Mouse (Mus musculus): ENCODE results near the gene Insm2. TPM values are rescaled to one million over a fixed set of nuclear protein-coding genes. Genes with fewer than 3 reads are reported as not detected.
"Not testable (repeated sequence)": the region's sequence is repeated elsewhere in the genome, so short reads cannot be mapped to it uniquely, and the experiment has no call there.

The Insm2 gene
- polyA plus RNA-seq, 1 experiment from 2014 or later: 1.8 TPM

DNA sequence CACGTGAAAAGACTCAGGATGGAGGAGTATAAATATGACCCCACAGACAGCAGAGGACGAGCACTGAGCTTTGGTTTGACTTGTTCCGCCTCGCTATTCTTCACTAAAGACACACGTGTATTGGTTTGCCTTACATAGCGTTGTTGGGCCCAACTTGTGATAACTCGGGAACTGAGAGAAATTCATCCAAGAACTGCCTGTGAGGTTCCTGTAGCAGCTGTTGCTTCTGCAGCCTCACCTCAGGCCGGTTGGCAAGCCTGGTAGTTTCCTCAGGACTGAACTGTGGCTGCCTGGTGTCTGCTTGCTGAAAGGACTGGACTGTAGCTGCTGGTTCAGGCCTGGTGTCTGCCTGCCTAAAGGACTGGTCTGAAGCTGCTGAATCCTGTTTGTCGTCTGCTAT is 28.6 kb upstream of the Insm2 start:
- no peak for ATAC-seq (ENCODE audit: low FRiP score)
- H3K36me3 ChIP-seq: no peaks in the 10 kb centered on the region
- no peak overlapping the region for H3K27ac ChIP-seq
- H3K4me1 ChIP-seq: peaks cover 6% of the 10 kb centered on the region; the same call in 1 of the 2 replicates
- H3K4me2 ChIP-seq (replicated peaks): no peak overlapping the region
- no peak overlapping the region for H3K9ac ChIP-seq
- 89% methylated on average over 9 of the region's 9 CpGs for WGBS
- no peaks in the 10 kb centered on the region for H3K27me3 ChIP-seq
- no peaks in the 10 kb centered on the region for H3K9me3 ChIP-seq (replicated peaks)
- H3K4me3 ChIP-seq: no peak overlapping the region

DNA sequence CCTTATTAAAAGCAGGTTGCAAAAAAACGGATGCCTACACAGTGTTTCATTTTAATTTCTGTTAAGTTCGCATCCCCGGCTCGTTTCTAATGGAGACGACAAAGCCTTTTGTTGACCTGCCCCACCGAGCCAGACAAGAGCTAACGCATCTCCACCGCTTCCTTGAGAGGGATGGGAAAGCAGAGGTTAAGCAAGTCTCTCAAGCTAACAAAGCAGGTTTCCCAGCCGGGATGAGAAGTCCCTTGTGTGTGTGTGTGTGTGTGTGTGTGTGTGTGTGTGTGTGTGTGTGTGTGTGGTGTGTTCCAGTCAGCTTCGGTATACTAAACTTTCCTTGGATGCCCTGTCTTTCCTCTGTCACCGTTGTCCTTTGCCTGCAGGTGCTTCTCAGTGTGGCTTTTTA is 28.0 kb upstream of the Insm2 start:
- H3K4me2 ChIP-seq (replicated peaks): no peak overlapping the region
- no peaks in the 10 kb centered on the region for H3K36me3 ChIP-seq
- peaks cover 6% of the 10 kb centered on the region; the same call in 1 of the 2 replicates for H3K4me1 ChIP-seq
- no peak overlapping the region for H3K27ac ChIP-seq
- no peaks in the 10 kb centered on the region for H3K9me3 ChIP-seq (replicated peaks)
- 74% methylated on average over 11 of the region's 11 CpGs for WGBS
- H3K9ac ChIP-seq: no peak overlapping the region
- no peak for ATAC-seq (ENCODE audit: low FRiP score)
- H3K27me3 ChIP-seq: no peaks in the 10 kb centered on the region
- H3K4me3 ChIP-seq: no peak overlapping the region

DNA sequence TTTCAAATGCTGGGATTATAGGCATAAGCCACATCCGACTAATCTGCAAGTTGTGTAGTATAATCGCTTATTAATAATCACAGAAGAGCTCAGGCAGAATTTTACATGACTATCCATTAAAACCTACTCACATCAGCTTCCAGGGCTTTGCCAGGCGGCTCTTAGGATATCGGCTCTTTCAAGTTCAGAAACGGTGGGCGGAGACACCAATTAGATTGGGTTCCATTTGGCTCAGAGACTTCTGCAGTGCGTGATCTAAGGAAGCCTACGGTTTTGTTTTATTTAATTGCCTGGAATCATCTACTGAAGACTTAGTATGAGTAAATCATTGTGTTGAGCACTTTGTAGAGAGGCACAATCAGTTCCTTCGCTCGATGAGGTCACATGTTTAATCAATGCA is 27.6 kb upstream of the Insm2 start:
- H3K27ac ChIP-seq: no peak overlapping the region
- WGBS: 89% methylated on average over 10 of the region's 10 CpGs
- H3K4me1 ChIP-seq: peaks cover 6% of the 10 kb centered on the region; the same call in 1 of the 2 replicates
- no peaks in the 10 kb centered on the region for H3K27me3 ChIP-seq
- H3K9me3 ChIP-seq (replicated peaks): no peaks in the 10 kb centered on the region
- H3K36me3 ChIP-seq: no peaks in the 10 kb centered on the region
- H3K9ac ChIP-seq: no peak overlapping the region
- H3K4me2 ChIP-seq (replicated peaks): no peak overlapping the region
- H3K4me3 ChIP-seq: no peak overlapping the region
- no peak for ATAC-seq (ENCODE audit: low FRiP score)

DNA sequence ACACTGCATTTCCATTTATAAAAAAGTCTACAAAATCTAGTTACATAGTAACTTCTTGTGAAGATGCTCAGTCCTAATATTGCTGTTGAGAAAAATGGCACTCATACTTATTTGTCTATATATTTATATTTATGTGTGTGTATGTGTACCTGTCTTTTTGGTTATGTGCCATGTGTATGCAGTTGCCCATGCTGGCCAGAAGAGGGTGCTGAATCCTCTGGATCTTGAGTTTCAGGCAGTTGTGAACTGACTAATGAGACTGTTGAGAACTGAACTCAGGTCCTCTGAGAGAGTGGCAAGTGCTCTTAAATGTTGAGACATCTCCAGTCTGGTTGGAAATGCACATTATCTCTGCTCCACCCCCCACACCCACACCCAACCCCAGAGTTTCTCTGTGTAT is 26.1 kb upstream of the Insm2 start:
- Histone ChIP-seq H3K9me3 (replicated peaks) (no peaks in the 10 kb centered on the region), H3K4me1 (peaks cover 6% of the 10 kb centered on the region; the same call in 1 of the 2 replicates)

DNA sequence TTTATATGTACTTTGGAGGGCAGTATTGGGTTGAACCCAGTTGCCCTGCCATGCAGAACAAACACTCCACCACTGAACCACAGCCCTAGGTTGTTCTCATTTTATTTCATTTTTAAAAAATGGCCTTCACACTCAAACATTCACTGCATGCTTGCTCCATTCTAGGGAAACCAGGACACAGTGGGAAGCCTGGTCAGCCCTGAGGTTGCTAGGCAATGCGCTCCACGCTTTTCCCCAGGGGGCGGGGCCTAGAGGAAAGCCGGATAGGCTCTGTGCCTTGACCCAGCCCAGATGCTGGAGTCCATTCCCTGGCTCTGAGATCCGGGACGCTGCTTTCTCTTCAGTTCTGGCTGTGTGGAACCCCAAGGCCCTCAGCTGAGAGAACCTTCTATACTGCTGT is 25.4 kb upstream of the Insm2 start:
- WGBS: 2% methylated on average over 6 of the region's 6 CpGs
- Histone ChIP-seq H3K4me2 (replicated peaks) (no peak overlapping the region), H3K36me3 (no peaks in the 10 kb centered on the region), H3K27ac (no peak overlapping the region), H3K4me3 (no peak overlapping the region), H3K9me3 (replicated peaks) (no peaks in the 10 kb centered on the region), H3K27me3 (no peaks in the 10 kb centered on the region), H3K9ac (no peak overlapping the region), H3K4me1 (peaks cover 6% of the 10 kb centered on the region; the same call in 1 of the 2 replicates)
- ATAC-seq (ENCODE audit: low FRiP score): peak; percentile 61; the same call in 1 of the 2 replicates

More for the DNA sequence above, 26.1 kb upstream of the Insm2 start:
- H3K27ac ChIP-seq: no peak overlapping the region
- no peak overlapping the region for H3K4me2 ChIP-seq (replicated peaks)
- H3K27me3 ChIP-seq: no peaks in the 10 kb centered on the region
- no peaks in the 10 kb centered on the region for H3K36me3 ChIP-seq
- no peak overlapping the region for H3K4me3 ChIP-seq
- H3K9ac ChIP-seq: no peak overlapping the region
- no peak for ATAC-seq (ENCODE audit: low FRiP score)

DNA sequence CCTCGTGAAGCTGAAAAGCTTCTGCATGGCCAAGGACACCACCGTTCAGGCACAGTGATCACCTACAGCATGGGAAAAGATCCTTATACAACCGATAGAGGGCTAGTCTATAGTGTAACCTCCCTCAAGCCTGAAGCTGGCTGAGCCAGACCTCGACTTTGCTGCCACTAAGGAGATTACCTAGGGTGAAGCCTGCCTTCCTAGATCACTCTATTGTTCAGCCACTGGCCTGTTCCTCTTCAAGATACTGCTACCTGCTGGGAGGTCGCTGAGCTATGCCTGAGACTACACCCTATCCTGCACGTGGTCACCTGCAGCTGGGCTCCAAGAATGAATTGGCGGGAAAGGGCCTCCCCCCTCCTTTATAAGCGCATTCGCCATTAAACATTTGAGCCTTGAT is 12.3 kb upstream of the Insm2 start:
- not testable (repeated sequence) for H3K9ac ChIP-seq; H3K27me3 ChIP-seq; H3K27ac ChIP-seq; H3K9me3 ChIP-seq (replicated peaks); H3K4me3 ChIP-seq; ATAC-seq (ENCODE audit: low FRiP score); H3K4me1 ChIP-seq; H3K4me2 ChIP-seq (replicated peaks); H3K36me3 ChIP-seq
- 55% methylated on average over 9 of the region's 9 CpGs for WGBS

DNA sequence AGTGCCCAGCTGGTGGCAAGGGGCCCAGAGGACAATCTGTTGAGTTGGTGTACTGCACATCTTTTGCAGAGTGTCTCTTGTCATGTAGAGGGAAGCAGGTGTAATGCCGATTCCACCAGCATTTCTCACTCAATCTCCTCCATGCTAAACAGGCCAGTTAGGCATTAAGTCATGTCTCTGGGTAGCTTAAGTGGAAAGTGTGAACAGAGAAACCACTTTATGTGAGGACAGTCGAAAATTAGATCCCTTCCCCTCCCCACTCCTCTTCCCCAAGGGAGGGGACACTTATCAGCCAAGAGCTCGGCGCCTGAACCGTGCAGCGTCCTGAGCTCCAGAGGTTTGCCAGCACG is 715 bp upstream of the Insm2 start:
- peak overlapping the region; percentile 92 for H3K4me2 ChIP-seq (replicated peaks)
- no peak for ATAC-seq (ENCODE audit: low FRiP score)
- peaks cover 23% of the 10 kb centered on the region for H3K4me1 ChIP-seq
- H3K9ac ChIP-seq: no peak overlapping the region; the same call in 1 of the 2 replicates
- H3K9me3 ChIP-seq (replicated peaks): no peaks in the 10 kb centered on the region
- no peak overlapping the region for H3K27ac ChIP-seq
- no peaks in the 10 kb centered on the region for H3K36me3 ChIP-seq
- H3K4me3 ChIP-seq: peak overlapping the region; percentile 49
- H3K27me3 ChIP-seq: peaks cover 76% of the 10 kb centered on the region
- WGBS: 5% methylated on average over 7 of the region's 7 CpGs

DNA sequence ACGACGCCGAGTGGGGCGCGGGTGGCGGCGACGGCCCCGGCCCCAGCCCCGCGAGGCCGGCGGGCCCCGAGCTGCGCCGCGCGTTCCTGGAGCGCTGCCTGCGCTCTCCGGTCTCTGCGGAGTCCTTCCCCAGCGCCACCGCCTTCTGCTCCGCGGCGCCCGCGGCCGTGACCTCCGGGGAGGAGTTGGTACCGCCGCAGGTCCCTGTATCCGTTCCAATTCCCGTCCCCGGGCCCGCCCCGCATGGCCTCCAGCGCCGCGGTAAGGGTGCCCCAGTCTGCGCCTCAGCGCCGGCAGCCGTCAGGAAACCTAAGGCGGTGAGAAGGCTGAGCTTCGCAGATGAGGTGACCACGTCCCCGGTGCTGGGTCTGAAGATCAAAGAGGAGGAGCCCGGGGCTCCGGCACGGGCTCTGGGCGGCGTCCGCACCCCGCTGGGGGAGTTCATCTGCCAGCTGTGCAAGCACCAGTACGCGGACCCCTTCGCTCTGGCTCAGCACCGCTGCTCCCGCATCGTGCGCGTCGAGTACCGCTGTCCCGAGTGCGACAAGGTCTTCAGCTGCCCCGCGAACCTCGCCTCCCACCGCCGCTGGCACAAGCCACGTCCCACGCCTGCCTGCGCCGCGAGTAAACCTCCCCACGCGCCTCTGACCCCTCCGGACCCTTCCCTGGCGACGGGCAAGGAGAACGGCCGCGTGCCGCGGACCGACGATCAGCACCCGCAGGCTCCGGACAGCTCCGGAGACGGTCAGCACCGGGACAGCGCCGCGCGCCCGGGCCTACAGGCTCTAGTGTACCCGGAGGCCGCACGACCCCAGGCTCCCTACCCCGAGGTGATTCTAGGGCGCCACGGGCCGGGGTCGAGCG is 644 bp downstream of the Insm2 start:
- peak; percentile 60 for ATAC-seq (ENCODE audit: low FRiP score)
- Histone ChIP-seq H3K9ac (peak overlapping the region; percentile 40), H3K4me3 (peak overlapping the region; percentile 49), H3K36me3 (no peaks in the 10 kb centered on the region), H3K9me3 (replicated peaks) (no peaks in the 10 kb centered on the region), H3K4me1 (peaks cover 23% of the 10 kb centered on the region), H3K27me3 (peaks cover 73% of the 10 kb centered on the region), H3K4me2 (replicated peaks) (peak overlapping the region; percentile 92), H3K27ac (no peak overlapping the region)
- WGBS: under 1% methylated on average over 89 of the region's 109 CpGs

DNA sequence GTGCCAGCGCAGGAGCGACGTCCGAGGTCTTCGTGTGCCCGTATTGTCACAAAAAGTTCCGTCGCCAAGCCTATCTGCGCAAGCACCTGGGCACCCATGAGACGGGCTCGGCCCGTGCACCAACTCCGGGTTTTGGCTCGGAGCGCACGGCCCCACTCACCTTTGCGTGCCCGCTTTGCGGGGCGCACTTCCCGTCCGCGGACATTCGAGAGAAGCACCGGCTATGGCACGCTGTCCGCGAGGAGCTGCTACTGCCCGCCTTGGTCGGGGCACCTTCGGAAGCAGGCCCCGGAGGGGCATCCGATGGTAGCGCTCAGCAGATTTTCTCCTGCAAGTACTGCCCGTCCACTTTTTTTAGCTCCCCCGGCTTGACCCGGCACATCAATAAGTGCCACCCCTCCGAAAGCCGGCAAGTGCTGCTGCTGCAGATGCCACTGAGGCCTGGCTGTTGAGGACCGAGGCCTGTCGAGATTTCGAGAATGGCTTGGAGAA is 1.3 kb downstream of the Insm2 start:
- H3K4me1 ChIP-seq: peaks cover 23% of the 10 kb centered on the region
- peak overlapping the region; percentile 6; the same call in 1 of the 2 replicates for H3K9ac ChIP-seq
- 3% methylated on average over 42 of the region's 42 CpGs for WGBS
- peak overlapping the region; percentile 92 for H3K4me2 ChIP-seq (replicated peaks)
- H3K27ac ChIP-seq: no peak overlapping the region
- H3K9me3 ChIP-seq (replicated peaks): no peaks in the 10 kb centered on the region
- H3K36me3 ChIP-seq: no peaks in the 10 kb centered on the region
- peaks cover 68% of the 10 kb centered on the region for H3K27me3 ChIP-seq
- no peak for ATAC-seq (ENCODE audit: low FRiP score)
- peak overlapping the region; percentile 49 for H3K4me3 ChIP-seq

DNA sequence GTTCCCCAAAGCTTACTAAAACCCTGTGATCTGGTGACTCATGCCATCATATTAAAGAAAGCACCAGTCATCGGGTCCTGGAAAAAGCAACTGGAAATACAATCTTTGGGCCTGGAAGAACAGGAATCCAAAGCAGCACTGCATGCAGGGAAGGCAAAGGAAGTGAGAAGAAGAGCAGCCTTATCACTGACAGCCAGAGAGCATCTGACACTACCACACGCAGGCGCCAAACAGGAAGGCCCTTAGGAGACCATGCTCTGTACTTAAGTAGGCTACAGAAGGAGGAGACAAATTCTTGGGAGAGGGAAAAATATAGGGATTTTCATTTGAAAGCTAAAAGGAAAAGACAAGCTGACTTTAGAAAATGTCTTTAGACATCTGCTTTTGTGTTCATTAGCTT is 5.2 kb downstream of the Insm2 start:
- H3K4me1 ChIP-seq: peaks cover 18% of the 10 kb centered on the region
- H3K4me3 ChIP-seq: no peak overlapping the region
- no peaks in the 10 kb centered on the region for H3K36me3 ChIP-seq
- no peak overlapping the region for H3K4me2 ChIP-seq (replicated peaks)
- H3K27ac ChIP-seq: no peak overlapping the region
- H3K27me3 ChIP-seq: peaks cover 29% of the 10 kb centered on the region
- H3K9me3 ChIP-seq (replicated peaks): no peaks in the 10 kb centered on the region
- WGBS: 77% methylated on average over 3 of the region's 3 CpGs
- H3K9ac ChIP-seq: no peak overlapping the region
- ATAC-seq (ENCODE audit: low FRiP score): no peak

DNA sequence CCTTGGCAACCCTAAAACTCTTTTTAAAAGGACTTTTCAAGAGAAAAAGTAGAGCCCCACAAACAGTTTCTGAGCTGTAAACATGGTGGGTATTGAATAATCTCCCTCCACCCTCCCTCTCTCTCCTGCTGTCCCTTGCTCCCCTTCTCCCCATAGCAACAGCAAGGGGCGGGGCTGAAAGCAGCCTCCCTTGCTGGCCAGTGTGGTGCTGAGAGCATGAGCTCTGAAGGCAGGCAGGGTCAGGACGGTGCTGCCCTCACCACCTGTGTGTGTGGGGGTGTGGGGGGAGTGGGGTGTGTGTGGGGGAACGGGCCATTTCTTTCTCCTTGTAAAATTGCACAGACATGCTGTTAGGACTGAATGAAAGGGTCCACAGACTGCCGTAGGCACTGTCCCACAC is 8.7 kb downstream of the Insm2 start:
- 0 out of 2 replicates have a peak, but pooled peaks have one; percentile 60 for ATAC-seq (ENCODE audit: low FRiP score)
- H3K4me1 ChIP-seq: 0 out of 2 replicates have a peak, but pooled peaks cover 4% of the 10 kb centered on the region

DNA sequence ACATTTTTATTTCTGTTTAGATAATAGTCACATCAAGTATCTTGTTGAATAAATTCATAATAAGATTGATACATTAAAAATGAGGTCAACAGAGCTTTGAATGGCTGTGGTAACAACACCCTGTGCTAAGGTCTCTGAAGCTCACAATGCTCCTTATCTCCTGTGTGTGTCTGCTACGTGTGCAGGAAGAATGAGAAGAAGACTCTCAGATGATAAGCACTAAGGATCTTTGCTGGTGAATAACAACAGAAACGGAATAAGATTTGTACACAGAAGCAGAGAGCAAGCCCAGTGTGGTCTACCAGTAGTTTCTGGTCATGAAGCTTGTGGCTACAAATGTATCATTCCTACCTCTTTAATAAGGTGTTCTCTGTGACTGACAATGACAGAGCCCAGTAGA is 11.6 kb downstream of the Insm2 start:
- 72% methylated on average over 2 of the region's 2 CpGs for WGBS
- no peak overlapping the region for H3K4me3 ChIP-seq
- no peaks in the 10 kb centered on the region for H3K27me3 ChIP-seq
- no peak overlapping the region for H3K4me2 ChIP-seq (replicated peaks)
- H3K9me3 ChIP-seq (replicated peaks): no peaks in the 10 kb centered on the region
- 0 out of 2 replicates have a peak, but pooled peaks cover 4% of the 10 kb centered on the region for H3K4me1 ChIP-seq
- H3K36me3 ChIP-seq: no peaks in the 10 kb centered on the region
- no peak for ATAC-seq (ENCODE audit: low FRiP score)
- no peak overlapping the region for H3K9ac ChIP-seq
- no peak overlapping the region for H3K27ac ChIP-seq

More for the DNA sequence above, 8.7 kb downstream of the Insm2 start:
- no peak overlapping the region for H3K27ac ChIP-seq
- WGBS: 27% methylated on average over 4 of the region's 4 CpGs
- no peak overlapping the region for H3K4me3 ChIP-seq
- H3K4me2 ChIP-seq (replicated peaks): no peak overlapping the region
- H3K27me3 ChIP-seq: no peaks in the 10 kb centered on the region
- no peak overlapping the region for H3K9ac ChIP-seq
- no peaks in the 10 kb centered on the region for H3K9me3 ChIP-seq (replicated peaks)
- H3K36me3 ChIP-seq: no peaks in the 10 kb centered on the region

DNA sequence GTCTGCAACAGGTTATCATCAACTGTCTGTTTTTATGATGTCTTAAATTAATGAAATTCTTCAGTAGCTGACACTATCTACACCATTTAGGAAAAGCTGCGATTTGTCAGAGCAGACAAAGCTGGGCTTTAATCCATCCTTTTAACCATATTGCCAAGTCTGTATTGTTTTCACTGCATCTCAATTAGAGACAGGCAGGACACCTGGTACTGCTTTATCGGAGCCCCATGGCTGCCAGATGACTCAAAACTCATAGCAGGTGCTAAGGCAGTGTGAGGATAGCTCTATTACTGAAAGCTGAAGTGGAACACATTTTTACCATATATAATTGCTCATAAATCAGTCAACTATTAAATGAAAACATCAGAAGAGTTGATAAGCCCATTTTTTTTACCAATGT is 21.1 kb downstream of the Insm2 start:
- Histone ChIP-seq H3K4me1 (peaks cover 5% of the 10 kb centered on the region), H3K4me3 (no peak overlapping the region), H3K9me3 (replicated peaks) (no peaks in the 10 kb centered on the region), H3K9ac (no peak overlapping the region), H3K36me3 (no peaks in the 10 kb centered on the region), H3K27me3 (0 out of 2 replicates have a peak, but pooled peaks cover 3% of the 10 kb centered on the region), H3K27ac (no peak overlapping the region), H3K4me2 (replicated peaks) (no peak overlapping the region)
- no peak for ATAC-seq (ENCODE audit: low FRiP score)
- 58% methylated on average over 2 of the region's 2 CpGs for WGBS
